Mouse (Mus musculus): Measurements from ENCODE around the gene Zbtb38. TPM values are rescaled to one million over a fixed set of nuclear protein-coding genes. Genes with fewer than 3 reads are reported as not detected.

The Zbtb38 gene
- total and polyA plus RNA-seq, 3 experiments = 3.7 to 38.2 (median 37.6) TPM

- no peak for DNase-seq (ENCODE audit: low spot score)
- TF ChIP-seq TAL1 (conservative IDR thresholded peaks at IDR 0.05; ENCODE audit: low read depth, low read length) = no peak
- no peak for TF ChIP-seq GATA1 (IDR thresholded peaks at IDR 0.05; ENCODE audit: borderline replicate concordance, low read length)
- TF ChIP-seq POLR2AphosphoS5 (IDR thresholded peaks at IDR 0.05; ENCODE audit: insufficient replicate concordance, low read depth, low read length) = no peak
- no peak for TF ChIP-seq CTCF (IDR thresholded peaks at IDR 0.05; ENCODE audit: low read depth, low read length)
- TF ChIP-seq GATA2 (IDR thresholded peaks at IDR 0.05; ENCODE audit: borderline replicate concordance, low read depth, low read length) = no peak
- no peak overlapping the region for H3K4me3 ChIP-seq (ENCODE audit: low read depth, low read length)
- no peak for ATAC-seq (ENCODE audit: extremely low read depth, insufficient number of reproducible peaks, low FRiP score, poor library complexity, severe bottlenecking)
- no peaks in the 10 kb centered on the region for H3K27me3 ChIP-seq (ENCODE audit: insufficient read depth, low read length)
- H3K4me1 ChIP-seq (ENCODE audit: insufficient read depth, low read depth, low read length) = peaks cover 41% of the 10 kb centered on the region
- peaks cover 86% of the 10 kb centered on the region for H3K36me3 ChIP-seq (replicated peaks)
- no peaks in the 10 kb centered on the region for H3K9me3 ChIP-seq (replicated peaks)
Observed at GRCm38 (mm10) chr9:96707964-96708363, 44.7 kb downstream of the Zbtb38 start.

- peaks cover 91% of the 10 kb centered on the region for H3K36me3 ChIP-seq (replicated peaks)
- peaks cover 25% of the 10 kb centered on the region for H3K4me1 ChIP-seq (ENCODE audit: insufficient read depth, low read depth, low read length)
- DNase-seq (ENCODE audit: low spot score) = no peak
Observed at GRCm38 (mm10) chr9:96705576-96706285, 46.9 kb downstream of the Zbtb38 start.

GRCm38 (mm10) chr9:96704935-96705334, 47.7 kb downstream of the Zbtb38 start:
- DNase-seq (ENCODE audit: low spot score) = no peak
- no peak for ATAC-seq (ENCODE audit: extremely low read depth, insufficient number of reproducible peaks, low FRiP score, poor library complexity, severe bottlenecking)
- Histone ChIP-seq H3K27me3 (ENCODE audit: insufficient read depth, low read length) (no peaks in the 10 kb centered on the region), H3K36me3 (replicated peaks) (peaks cover 91% of the 10 kb centered on the region), H3K4me3 (ENCODE audit: low read depth, low read length) (no peak overlapping the region), H3K9me3 (replicated peaks) (peaks cover 2% of the 10 kb centered on the region), H3K4me1 (ENCODE audit: insufficient read depth, low read depth, low read length) (peaks cover 20% of the 10 kb centered on the region)
- TF ChIP-seq GATA2 (IDR thresholded peaks at IDR 0.05; ENCODE audit: borderline replicate concordance, low read depth, low read length) (no peak), POLR2AphosphoS5 (IDR thresholded peaks at IDR 0.05; ENCODE audit: insufficient replicate concordance, low read depth, low read length) (no peak), CTCF (IDR thresholded peaks at IDR 0.05; ENCODE audit: low read depth, low read length) (no peak), GATA1 (IDR thresholded peaks at IDR 0.05; ENCODE audit: borderline replicate concordance, low read length) (no peak), TAL1 (conservative IDR thresholded peaks at IDR 0.05; ENCODE audit: low read depth, low read length) (no peak)

More at GRCm38 (mm10) chr9:96705576-96706285, 46.9 kb downstream of the Zbtb38 start:
- H3K9me3 ChIP-seq (replicated peaks) = no peaks in the 10 kb centered on the region
- no peak overlapping the region for H3K4me3 ChIP-seq (ENCODE audit: low read depth, low read length)
- no peak for ATAC-seq (ENCODE audit: extremely low read depth, insufficient number of reproducible peaks, low FRiP score, poor library complexity, severe bottlenecking)
- H3K27me3 ChIP-seq (ENCODE audit: insufficient read depth, low read length) = no peaks in the 10 kb centered on the region
- TF ChIP-seq GATA1 (IDR thresholded peaks at IDR 0.05; ENCODE audit: borderline replicate concordance, low read length) (no peak), TAL1 (conservative IDR thresholded peaks at IDR 0.05; ENCODE audit: low read depth, low read length) (no peak), CTCF (IDR thresholded peaks at IDR 0.05; ENCODE audit: low read depth, low read length) (no peak), POLR2AphosphoS5 (IDR thresholded peaks at IDR 0.05; ENCODE audit: insufficient replicate concordance, low read depth, low read length) (no peak), GATA2 (IDR thresholded peaks at IDR 0.05; ENCODE audit: borderline replicate concordance, low read depth, low read length) (no peak)

- DNase-seq (ENCODE audit: low spot score) (no peak), ATAC-seq (ENCODE audit: extremely low read depth, insufficient number of reproducible peaks, low FRiP score, poor library complexity, severe bottlenecking) (no peak)
- TF ChIP-seq TAL1 (conservative IDR thresholded peaks at IDR 0.05; ENCODE audit: low read depth, low read length) (no peak), GATA2 (IDR thresholded peaks at IDR 0.05; ENCODE audit: borderline replicate concordance, low read depth, low read length) (no peak), POLR2AphosphoS5 (IDR thresholded peaks at IDR 0.05; ENCODE audit: insufficient replicate concordance, low read depth, low read length) (no peak), GATA1 (IDR thresholded peaks at IDR 0.05; ENCODE audit: borderline replicate concordance, low read length) (no peak), CTCF (IDR thresholded peaks at IDR 0.05; ENCODE audit: low read depth, low read length) (no peak)
- H3K36me3 ChIP-seq (replicated peaks) = peaks cover 92% of the 10 kb centered on the region
- no peak overlapping the region for H3K4me3 ChIP-seq (ENCODE audit: low read depth, low read length)
- no peaks in the 10 kb centered on the region for H3K27me3 ChIP-seq (ENCODE audit: insufficient read depth, low read length)
- H3K9me3 ChIP-seq (replicated peaks) = peaks cover 12% of the 10 kb centered on the region
- peaks cover 15% of the 10 kb centered on the region for H3K4me1 ChIP-seq (ENCODE audit: insufficient read depth, low read depth, low read length)
Observed at GRCm38 (mm10) chr9:96701891-96702290, 50.7 kb downstream of the Zbtb38 start.

GRCm38 (mm10) chr9:96699276-96700035, 53.2 kb downstream of the Zbtb38 start:
- peaks cover 92% of the 10 kb centered on the region for H3K36me3 ChIP-seq (replicated peaks)
- H3K4me3 ChIP-seq (ENCODE audit: low read depth, low read length) = no peak overlapping the region
- H3K27me3 ChIP-seq (ENCODE audit: insufficient read depth, low read length) = no peaks in the 10 kb centered on the region
- peaks cover 12% of the 10 kb centered on the region for H3K9me3 ChIP-seq (replicated peaks)
- ATAC-seq (ENCODE audit: extremely low read depth, insufficient number of reproducible peaks, low FRiP score, poor library complexity, severe bottlenecking) (no peak), DNase-seq (ENCODE audit: low spot score) (no peak)
- H3K4me1 ChIP-seq (ENCODE audit: insufficient read depth, low read depth, low read length) = peaks cover 9% of the 10 kb centered on the region
- TF ChIP-seq TAL1 (conservative IDR thresholded peaks at IDR 0.05; ENCODE audit: low read depth, low read length) (no peak), POLR2AphosphoS5 (IDR thresholded peaks at IDR 0.05; ENCODE audit: insufficient replicate concordance, low read depth, low read length) (no peak), GATA1 (IDR thresholded peaks at IDR 0.05; ENCODE audit: borderline replicate concordance, low read length) (no peak), CTCF (IDR thresholded peaks at IDR 0.05; ENCODE audit: low read depth, low read length) (no peak), GATA2 (IDR thresholded peaks at IDR 0.05; ENCODE audit: borderline replicate concordance, low read depth, low read length) (no peak)
